ENCODE assay signal across 8 mouse cellular contexts in genomic region chr7:4925441-4926381, GRCm38 (mm10). TPM values are rescaled to one million over a fixed set of nuclear protein-coding genes. Genes with fewer than 3 reads are reported as not detected.
DNase-seq lines count a peak whose midpoint lies in the region; ATAC-seq and TF ChIP-seq lines count a peak whose summit lies in the region.

Gene Ssc5d, plus strand, starts transcription at chr7:4925785.

- WGBS in hindbrain, embryonic 13.5 days: 5% methylated on average over 6 of the region's 6 CpGs

- peaks cover 74% of the 10 kb centered on the region for H3K4me1 ChIP-seq in hindbrain, embryonic 13.5 days (replicated peaks)

- H3K27me3 ChIP-seq in hindbrain, embryonic 13.5 days: no peaks in the 10 kb centered on the region

- no peak for ATAC-seq in hindbrain, embryonic 13.5 days (ENCODE audit: low FRiP score)

- peak within 1 kb of the TSS; percentile 53 for H3K9ac ChIP-seq in hindbrain, embryonic 13.5 days

- peaks cover 6% of the 10 kb centered on the region for H3K36me3 ChIP-seq in hindbrain, embryonic 13.5 days

- intact Hi-C loops in gastrocnemius, adult 2 months (cut with DNase I): no loop called here

- H3K27ac ChIP-seq in gastrocnemius, adult 2 months: peak within 1 kb of the TSS; percentile 86
- peak within 1 kb of the TSS; percentile 99 for H3K27ac ChIP-seq in hindbrain, embryonic 13.5 days

- DNase-seq in adrenal gland, postnatal 4 days (ENCODE audit: low spot score in 2 of 2): no peak
- DNase-seq in adrenal gland, postnatal 36 days: no peak
- DNase-seq in adipocyte (ENCODE audit: low spot score): peak; percentile 55
- DNase-seq in gastrocnemius, adult 2 months: peak; percentile 82
- DNase-seq in mesoderm, embryonic 11.5 days (ENCODE audit: low read depth, low spot score): peak; percentile 57
- peak; percentile 48 for DNase-seq in yolk sac, embryonic 10.5 days (ENCODE audit: low spot score)
- no peak for DNase-seq in cerebellum, adult 11-12 months

- no peaks in the 10 kb centered on the region for H3K9me3 ChIP-seq in hindbrain, embryonic 13.5 days

- TF ChIP-seq CTCF in gastrocnemius, adult 2 months (IDR thresholded peaks at IDR 0.05): no peak

- peak within 1 kb of the TSS; percentile 91 for H3K4me2 ChIP-seq in hindbrain, embryonic 13.5 days

- peak within 1 kb of the TSS; percentile 74 for H3K4me3 ChIP-seq in gastrocnemius, adult 2 months
- H3K4me3 ChIP-seq in hindbrain, embryonic 13.5 days: no peak within 1 kb of the TSS

RNA-seq across cellular contexts. Expression of gene Ssc5d, which starts in this region (rescaled TPM):
- total RNA-seq in adrenal gland, postnatal 4 days (2021): 10 to 100 TPM; 11.8 to 12.1 TPM
- total RNA-seq in adrenal gland, postnatal 36 days (2021): 1 to 10 TPM; 1.7 to 2.7 TPM
- total RNA-seq in gastrocnemius, adult 2 months (2021): 1 to 10 TPM; 4.3 to 8.7 TPM
- 0.73 and 1.3 TPM in 2 replicates for polyA plus RNA-seq in hindbrain, embryonic 13.5 days (2015; fragmentation: Nextera tagmentation; extraction: Ambion mirVana)

Comparison
In these comparisons a context has a peak if more than half of its experiments do, and no peak if none do; other contexts are left out.
1. DNase-seq: peak in adipocyte (single experiment), gastrocnemius, adult 2 months (single experiment), mesoderm, embryonic 11.5 days (single experiment) and yolk sac, embryonic 10.5 days (single experiment); none in adrenal gland, postnatal 4 days (0 of 2), adrenal gland, postnatal 36 days (0 of 2) and cerebellum, adult 11-12 months (single experiment).